Comparison of ENCODE assay signal across 8 mouse cellular contexts in the genomic region with DNA sequence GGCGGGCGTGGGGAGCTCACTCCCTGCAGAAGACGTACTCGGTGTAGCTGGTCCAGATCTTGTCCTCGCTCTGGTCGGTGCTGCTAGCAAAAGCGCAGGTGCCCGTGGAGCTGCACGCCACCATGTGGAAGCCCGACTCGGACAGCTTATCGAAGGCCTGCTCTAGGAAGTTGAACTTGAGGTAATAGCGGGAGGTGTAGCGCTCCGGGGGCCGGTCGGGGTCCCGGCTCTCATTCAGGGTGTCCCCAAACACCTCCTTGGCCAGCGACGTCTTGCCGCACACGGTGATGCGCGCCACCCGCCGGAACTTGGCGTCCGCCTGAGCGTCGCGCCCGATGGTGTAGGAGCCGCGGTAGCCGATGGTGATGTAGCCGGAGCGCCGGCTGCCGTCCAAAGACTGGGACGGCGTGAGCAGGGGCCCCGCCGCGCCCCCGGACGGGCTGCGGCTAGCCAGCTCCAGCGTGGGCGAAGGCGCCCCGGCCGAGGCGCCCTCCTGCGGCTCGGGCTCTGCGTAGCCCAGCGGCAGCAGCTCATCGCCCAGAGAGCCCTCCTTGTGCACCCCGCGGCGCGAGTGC. TPM values are rescaled to one million over a fixed set of nuclear protein-coding genes. Genes with fewer than 3 reads are reported as not detected.
A peak's percentile ranks its signal among the peaks of the same experiment; 100 is the strongest.
DNase-seq lines count a peak whose midpoint lies in the region; ATAC-seq lines count a peak whose summit lies in the region.

No protein-coding gene starts in this region.

- peak overlapping the region; percentile 87 for H3K9ac ChIP-seq in embryonic facial prominence, embryonic 13.5 days
- peak overlapping the region; percentile 93 for H3K9ac ChIP-seq in midbrain, embryonic 16.5 days (ENCODE audit: low read depth, low read length)

- no peak for ATAC-seq in erythroblast, adult 5-6 weeks (replicated peaks; ENCODE audit: low FRiP score, poor library complexity, severe bottlenecking)
- peak; percentile 49 for ATAC-seq in embryonic facial prominence, embryonic 13.5 days (ENCODE audit: insufficient number of reproducible peaks, insufficient read depth, low FRiP score, low TSS enrichment, low read depth)
- ATAC-seq in midbrain, embryonic 16.5 days = peak; percentile 69

- peaks cover 56% of the 10 kb centered on the region for H3K27me3 ChIP-seq in erythroblast, embryonic 14.5 days (ENCODE audit: control insufficient read depth)
- H3K27me3 ChIP-seq in embryonic facial prominence, embryonic 13.5 days = peaks cover 14% of the 10 kb centered on the region; the same call in 1 of the 2 replicates
- H3K27me3 ChIP-seq in heart, embryonic 10.5 days (ENCODE audit: insufficient read depth, poor library complexity, severe bottlenecking) = no peaks in the 10 kb centered on the region
- H3K27me3 ChIP-seq in midbrain, embryonic 16.5 days (ENCODE audit: control insufficient read depth, insufficient read depth, low read depth, low read length) = no peaks in the 10 kb centered on the region

- DNase-seq in heart, embryonic 10.5 days (ENCODE audit: low spot score) = peak; percentile 82
- DNase-seq in kidney, adult 9 months = peak; percentile 70
- DNase-seq in liver = peak; percentile 46
- DNase-seq in spleen, postnatal 36 days (ENCODE audit: low spot score in 2 of 2) = peak; percentile 79 to 80

- H3K9me3 ChIP-seq in erythroblast, embryonic 14.5 days (ENCODE audit: control insufficient read depth, low read length) = no peaks in the 10 kb centered on the region
- no peaks in the 10 kb centered on the region for H3K9me3 ChIP-seq in embryonic facial prominence, embryonic 13.5 days
- H3K9me3 ChIP-seq in heart, embryonic 10.5 days = no peaks in the 10 kb centered on the region
- no peaks in the 10 kb centered on the region for H3K9me3 ChIP-seq in midbrain, embryonic 16.5 days (replicated peaks; ENCODE audit: control insufficient read depth, low read length, poor library complexity, severe bottlenecking)

- H3K4me2 ChIP-seq in embryonic facial prominence, embryonic 13.5 days = peak overlapping the region; percentile 86
- H3K4me2 ChIP-seq in midbrain, embryonic 16.5 days (ENCODE audit: low read length) = peak overlapping the region; percentile 91

- H3K36me3 ChIP-seq in erythroblast, embryonic 14.5 days (ENCODE audit: control insufficient read depth) = no peaks in the 10 kb centered on the region
- 0 out of 2 replicates have a peak, but pooled peaks cover 4% of the 10 kb centered on the region for H3K36me3 ChIP-seq in embryonic facial prominence, embryonic 13.5 days
- no peaks in the 10 kb centered on the region for H3K36me3 ChIP-seq in heart, embryonic 10.5 days
- no peaks in the 10 kb centered on the region for H3K36me3 ChIP-seq in midbrain, embryonic 16.5 days (ENCODE audit: control insufficient read depth, insufficient read depth, low read length)

- H3K4me1 ChIP-seq in erythroblast, embryonic 14.5 days (ENCODE audit: control insufficient read depth) = peaks cover 7% of the 10 kb centered on the region
- peaks cover 11% of the 10 kb centered on the region; the same call in 1 of the 2 replicates for H3K4me1 ChIP-seq in embryonic facial prominence, embryonic 13.5 days
- H3K4me1 ChIP-seq in heart, embryonic 10.5 days = peaks cover 12% of the 10 kb centered on the region
- peaks cover 12% of the 10 kb centered on the region for H3K4me1 ChIP-seq in midbrain, embryonic 16.5 days (ENCODE audit: control insufficient read depth, insufficient read depth, low read length)

- H3K27ac ChIP-seq in embryonic facial prominence, embryonic 13.5 days = peak overlapping the region; percentile 93
- peak overlapping the region; percentile 90 for H3K27ac ChIP-seq in heart, embryonic 10.5 days
- H3K27ac ChIP-seq in midbrain, embryonic 16.5 days (ENCODE audit: low read length) = peak overlapping the region; percentile 77

- H3K4me3 ChIP-seq in erythroblast, embryonic 14.5 days (replicated peaks) = peak overlapping the region; percentile 51
- peak overlapping the region; percentile 76 for H3K4me3 ChIP-seq in embryonic facial prominence, embryonic 13.5 days
- H3K4me3 ChIP-seq in heart, embryonic 10.5 days = peak overlapping the region; percentile 78
- H3K4me3 ChIP-seq in midbrain, embryonic 16.5 days (ENCODE audit: low read depth, low read length) = peak overlapping the region; percentile 66

- WGBS in embryonic facial prominence, embryonic 13.5 days = under 1% methylated on average over 61 of the region's 62 CpGs
- WGBS in heart, embryonic 10.5 days = under 1% methylated on average over 62 of the region's 62 CpGs
- under 1% methylated on average over 60 of the region's 62 CpGs for WGBS in midbrain, embryonic 16.5 days

RNA-seq across cellular contexts. Expression of gene Kctd12, which starts 0.9 kb away (rescaled TPM):
- 0.03 and 0.04 TPM in 2 replicates for polyA plus RNA-seq in erythroblast, embryonic 14.5 days (2012)
- 40.2 and 87.6 TPM in 2 replicates for total RNA-seq in erythroblast, adult 5-6 weeks (2015; ENCODE audit: low replicate concordance)
- 21.2 and 30.0 TPM in 2 replicates for total RNA-seq in erythroblast, adult 5-6 weeks (2017; ENCODE audit: low replicate concordance)
- polyA plus RNA-seq in embryonic facial prominence, embryonic 13.5 days (2015; fragmentation: Nextera tagmentation; extraction: Ambion mirVana) = 34.8 and 42.7 TPM in 2 replicates
- polyA plus RNA-seq in heart, embryonic 10.5 days (2016; fragmentation: Nextera tagmentation; extraction: Ambion mirVana) = 2.5 and 3.4 TPM in 2 replicates
- polyA plus RNA-seq in midbrain, embryonic 16.5 days (2015; fragmentation: Nextera tagmentation; extraction: Ambion mirVana) = 15.7 and 17.0 TPM in 2 replicates
